ENCODE assay signal across 8 mouse cellular contexts in genomic region chr5:150097620-150098019, GRCm38 (mm10). TPM values are rescaled to one million over a fixed set of nuclear protein-coding genes. Genes with fewer than 3 reads are reported as not detected.
DNase-seq lines count a peak whose midpoint lies in the region; ATAC-seq and TF ChIP-seq lines count a peak whose summit lies in the region.

No protein-coding gene starts in this region.

- H3K27me3 ChIP-seq in embryonic facial prominence, embryonic 14.5 days (replicated peaks; ENCODE audit: control insufficient read depth, insufficient read depth, low read length) = no peaks in the 10 kb centered on the region
- no peaks in the 10 kb centered on the region for H3K27me3 ChIP-seq in heart, postnatal 0 days (ENCODE audit: control insufficient read depth, insufficient read depth, low read length)

- no peaks in the 10 kb centered on the region for H3K9me3 ChIP-seq in embryonic facial prominence, embryonic 14.5 days (ENCODE audit: control insufficient read depth, low read length)
- H3K9me3 ChIP-seq in heart, postnatal 0 days (replicated peaks; ENCODE audit: control insufficient read depth, low read length) = no peaks in the 10 kb centered on the region

- no peaks in the 10 kb centered on the region for H3K36me3 ChIP-seq in embryonic facial prominence, embryonic 14.5 days (ENCODE audit: control insufficient read depth, insufficient read depth, low read length)
- no peaks in the 10 kb centered on the region for H3K36me3 ChIP-seq in heart, postnatal 0 days (replicated peaks; ENCODE audit: control insufficient read depth, insufficient read depth, low read length)

- WGBS in embryonic facial prominence, embryonic 14.5 days = 7% methylated on average over 6 of the region's 6 CpGs
- 8% methylated on average over 6 of the region's 6 CpGs for WGBS in heart, postnatal 0 days

- no peak overlapping the region for H3K9ac ChIP-seq in embryonic facial prominence, embryonic 14.5 days (ENCODE audit: low read depth, low read length)
- H3K9ac ChIP-seq in heart, postnatal 0 days (replicated peaks; ENCODE audit: low read depth, low read length) = no peak overlapping the region

- no peak for TF ChIP-seq EP300 in heart, postnatal 0 days (IDR thresholded peaks at IDR 0.05; ENCODE audit: low read depth)

- H3K4me2 ChIP-seq in embryonic facial prominence, embryonic 14.5 days (ENCODE audit: low read depth, low read length) = peak overlapping the region; percentile 11; the same call in 1 of the 2 replicates
- H3K4me2 ChIP-seq in heart, postnatal 0 days (ENCODE audit: low read depth, low read length) = 0 out of 2 replicates have a peak overlapping the region, but pooled peaks have one; percentile 15

- H3K4me3 ChIP-seq in embryonic facial prominence, embryonic 14.5 days (ENCODE audit: low read depth, low read length) = no peak overlapping the region
- no peak overlapping the region for H3K4me3 ChIP-seq in heart, postnatal 0 days (ENCODE audit: low read depth, low read length)

- DNase-seq in adrenal gland, adult (ENCODE audit: inconsistent age in 2 of 2, low spot score in 1 of 2) = peak; percentile 26 to 72
- DNase-seq in adrenal gland, postnatal 4 days (ENCODE audit: low spot score in 2 of 2) = no peak
- DNase-seq in adrenal gland, postnatal 14 days = peak; percentile 42
- peak; percentile 73 for DNase-seq in embryonic facial prominence, embryonic 14.5 days (ENCODE audit: low spot score)
- DNase-seq in heart, postnatal 0 days (ENCODE audit: low spot score) = peak; percentile 74
- DNase-seq in kidney, postnatal 14 days = peak; percentile 58
- DNase-seq in lung, postnatal 25 days (ENCODE audit: low spot score) = peak; percentile 55
- DNase-seq in right cerebral cortex, adult 18-20 months = peak; percentile 63

- TF ChIP-seq CTCF in heart, postnatal 0 days (IDR thresholded peaks at IDR 0.05; ENCODE audit: low read depth) = peak; percentile 93

- no peak overlapping the region for H3K27ac ChIP-seq in embryonic facial prominence, embryonic 14.5 days (replicated peaks; ENCODE audit: low read depth, low read length)
- no peak overlapping the region for H3K27ac ChIP-seq in heart, postnatal 0 days (ENCODE audit: low read depth)

- no peaks in the 10 kb centered on the region for H3K4me1 ChIP-seq in embryonic facial prominence, embryonic 14.5 days (ENCODE audit: control insufficient read depth, insufficient read depth, low read length)
- no peaks in the 10 kb centered on the region for H3K4me1 ChIP-seq in heart, postnatal 0 days (ENCODE audit: control insufficient read depth, insufficient read depth)

- peak; percentile 71 for ATAC-seq in embryonic facial prominence, embryonic 14.5 days (ENCODE audit: low read depth)
- ATAC-seq in heart, postnatal 0 days (ENCODE audit: insufficient read depth, low read depth) = peak; percentile 72

RNA-seq across cellular contexts. Expression of gene Fry, which starts 20.8 kb away (rescaled TPM):
- total RNA-seq in adrenal gland, postnatal 4 days (2021) = 10 to 100 TPM; 41.0 to 43.4 TPM
- 39.4 and 51.0 TPM in 2 replicates for total RNA-seq in adrenal gland, postnatal 14 days (2021)
- polyA plus RNA-seq in embryonic facial prominence, embryonic 14.5 days (2014; fragmentation: Nextera tagmentation; extraction: Ambion mirVana) = 13.9 and 15.1 TPM in 2 replicates
- 117 and 124 TPM in 2 replicates for total RNA-seq in heart, postnatal 0 days (2014; rRNA removed; ENCODE audit: low replicate concordance)
- polyA plus RNA-seq in heart, postnatal 0 days (2015; fragmentation: Nextera tagmentation; extraction: Ambion mirVana) = 30.3 and 31.8 TPM in 2 replicates

Comparison
In these comparisons a context has a peak if more than half of its experiments do, and no peak if none do; other contexts are left out.
1. DNase-seq: peak in adrenal gland, adult (2 of 2), adrenal gland, postnatal 14 days (single experiment), embryonic facial prominence, embryonic 14.5 days (single experiment), heart, postnatal 0 days (single experiment), kidney, postnatal 14 days (single experiment), lung, postnatal 25 days (single experiment) and right cerebral cortex, adult 18-20 months (single experiment); none in adrenal gland, postnatal 4 days (0 of 2).